Mouse (Mus musculus) kidney, adult 2 months (tissue): ENCODE measurements at regions not wholly inside any gene's neighbourhood (a gene's known extent, or its start where the extent isn't known, plus 50 kb on each side); places are given as distances from the start of the nearest gene placed in this dataset.

Experiments
- CTCF ChIP-seq: fragments of 200-500 bp; conservative IDR thresholded peaks from 2 replicates; pipeline ENCODE4 v1.5.1; 2011; ENCODE audit warnings: low read depth, mild to moderate bottlenecking, control low read depth, low read length, moderate library complexity, mixed read lengths; ENCODE audit not compliant: insufficient read depth, insufficient read length
- POLR2A ChIP-seq: fragments of 200-500 bp; IDR thresholded peaks from one replicate; pipeline ENCODE4 v1.6.1; 2011; ENCODE audit warnings: low read depth, low read length, control low read depth

DNA sequence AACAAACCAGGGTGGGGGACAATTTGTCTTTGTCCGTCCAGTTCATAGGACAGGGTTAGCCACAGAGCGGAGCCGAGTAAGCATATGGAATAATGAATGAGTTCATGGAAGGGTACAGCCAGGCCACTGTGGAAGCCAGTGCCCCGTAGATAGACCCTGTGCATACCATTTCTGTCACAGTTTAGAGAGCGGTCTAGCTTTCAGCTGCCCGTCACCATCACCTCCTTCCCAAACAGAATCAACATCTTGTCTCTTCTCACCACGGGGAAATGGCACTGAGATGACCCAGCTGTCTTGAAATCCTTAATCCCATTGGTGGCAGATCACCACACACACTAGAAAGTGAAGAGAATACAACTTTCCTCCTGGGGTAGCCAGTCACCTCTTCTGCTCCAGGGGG is 178.7 kb downstream of the Zfp36l1 start:
- TF ChIP-seq POLR2A, result no peak
- TF ChIP-seq CTCF, result no peak
